In genomic region chr6:126755729-126756411, GRCm38 (mm10) we compare ENCODE assay signal across 12 mouse cellular contexts. TPM values are rescaled to one million over a fixed set of nuclear protein-coding genes. Genes with fewer than 3 reads are reported as not detected.
DNase-seq lines count a peak whose midpoint lies in the region; ATAC-seq lines count a peak whose summit lies in the region.
"Had no signal": no experiment of that assay in that cellular context is flagged by ENCODE, and none has a peak within 500 bp of the region (broad histone marks: within the 10 kb centered on the region; RNA-seq: fewer than 3 reads in every experiment).

No protein-coding gene starts in this region.

- whole genome bisulfite sequencing in limb, embryonic 13.5 days, result 10% methylated on average over 8 of the region's 8 CpGs

- H3K4me1 ChIP-seq in limb, embryonic 13.5 days, result peaks cover 26% of the 10 kb centered on the region

- H3K36me3 ChIP-seq in limb, embryonic 13.5 days, result no peaks in the 10 kb centered on the region

- peak overlapping the region; percentile 44 for H3K4me2 ChIP-seq in limb, embryonic 13.5 days (replicated peaks)

- H3K27ac ChIP-seq in limb, embryonic 13.5 days, result peak overlapping the region; percentile 52; the same call in 1 of the 2 replicates

- H3K9ac ChIP-seq in limb, embryonic 13.5 days, result no peak overlapping the region; the same call in 1 of the 2 replicates

- DNase-seq in kidney, postnatal 4 days, result peak; percentile 34 to 52
- DNase-seq in kidney, postnatal 14 days, result no peak
- peak; percentile 38 for DNase-seq in NIH3T3 (ENCODE audit: low read depth)
- DNase-seq in embryo, embryonic 11 days, result peak; percentile 84
- DNase-seq in gastrocnemius, postnatal 36 days, result no peak
- no peak for DNase-seq in frontal cortex, postnatal 14 days (ENCODE audit: low spot score in 2 of 2)
- DNase-seq in left cerebral cortex, adult 11 months (ENCODE audit: low spot score), result no peak
- DNase-seq: adrenal gland, postnatal 10 days; gastrocnemius, postnatal 10 days; heart, postnatal 10 days; left cerebral cortex, postnatal 4 days had no signal

- H3K4me3 ChIP-seq in limb, embryonic 13.5 days, result no peak overlapping the region

- no peaks in the 10 kb centered on the region for H3K27me3 ChIP-seq in limb, embryonic 13.5 days

- intact Hi-C loops in gastrocnemius, postnatal 36 days (cut with DNase I), result no loop called here

- ATAC-seq in limb, embryonic 13.5 days (ENCODE audit: low FRiP score, low read depth), result peak; percentile 81

- no peaks in the 10 kb centered on the region for H3K9me3 ChIP-seq in limb, embryonic 13.5 days

RNA-seq across cellular contexts. Expression of gene Kcna6, which starts 15.4 kb away (rescaled TPM):
- polyA plus RNA-seq in limb, embryonic 13.5 days (2015; fragmentation: Nextera tagmentation; extraction: Ambion mirVana), result 8.7 and 9.0 TPM in 2 replicates
- total RNA-seq in gastrocnemius, postnatal 36 days (2021), result under 1 TPM; 0.22 to 0.41 TPM

Comparison
In these comparisons a context has a peak if more than half of its experiments do, and no peak if none do; other contexts are left out.
1. DNase-seq: peak in kidney, postnatal 4 days (2 of 2), NIH3T3 (single experiment) and embryo, embryonic 11 days (single experiment); none in kidney, postnatal 14 days (single experiment), gastrocnemius, postnatal 36 days (0 of 2), frontal cortex, postnatal 14 days (0 of 2) and left cerebral cortex, adult 11 months (single experiment).